Mouse (Mus musculus): ENCODE results near the gene Ezr. TPM values are rescaled to one million over a fixed set of nuclear protein-coding genes. Genes with fewer than 3 reads are reported as not detected.

The Ezr gene
- 289 and 299 TPM in 2 replicates for polyA plus RNA-seq (2015; fragmentation: Nextera tagmentation; extraction: Ambion mirVana)

GRCm38 (mm10) chr17:6782611-6783005, at the start of gene Ezr:
Ezr (minus strand) TSS chr17:6782784.
- under 1% methylated on average over 47 of the region's 52 CpGs for WGBS
- TF ChIP-seq CTCF (IDR thresholded peaks at IDR 0.05; ENCODE audit: low read depth) = no peak
- no peak for TF ChIP-seq EP300 (optimal IDR thresholded peaks at IDR 0.05)
- H3K9ac ChIP-seq (ENCODE audit: low read length) = peak within 1 kb of the TSS; percentile 91
- no peaks in the 10 kb centered on the region for H3K4me1 ChIP-seq (replicated peaks; ENCODE audit: control insufficient read depth, insufficient read depth)
- peak within 1 kb of the TSS; percentile 83 for H3K4me3 ChIP-seq (ENCODE audit: low read depth, low read length)
- ATAC-seq (ENCODE audit: low FRiP score, low TSS enrichment) (peak; percentile 83), DNase-seq (ENCODE audit: low spot score) (peak; percentile 95)
- H3K36me3 ChIP-seq (ENCODE audit: control insufficient read depth, insufficient read depth, low read length) = no peaks in the 10 kb centered on the region
- H3K27ac ChIP-seq (replicated peaks) = peak within 1 kb of the TSS; percentile 97
- H3K9me3 ChIP-seq (ENCODE audit: control insufficient read depth, low read length) = no peaks in the 10 kb centered on the region
- H3K4me2 ChIP-seq (replicated peaks; ENCODE audit: low read depth) = peak within 1 kb of the TSS; percentile 92
- no peaks in the 10 kb centered on the region for H3K27me3 ChIP-seq (ENCODE audit: control insufficient read depth, insufficient read depth, low read length)

GRCm38 (mm10) chr17:6830004-6830592, 47.5 kb upstream of the Ezr start:
- TF ChIP-seq CTCF (IDR thresholded peaks at IDR 0.05; ENCODE audit: low read depth) (no peak), EP300 (optimal IDR thresholded peaks at IDR 0.05) (no peak)
- no peaks in the 10 kb centered on the region for H3K9me3 ChIP-seq (ENCODE audit: control insufficient read depth, low read length)
- ATAC-seq (ENCODE audit: low FRiP score, low TSS enrichment) = no peak
- no peaks in the 10 kb centered on the region for H3K4me1 ChIP-seq (replicated peaks; ENCODE audit: control insufficient read depth, insufficient read depth)
- H3K9ac ChIP-seq (ENCODE audit: low read length) = no peak overlapping the region
- no peaks in the 10 kb centered on the region for H3K27me3 ChIP-seq (ENCODE audit: control insufficient read depth, insufficient read depth, low read length)
- H3K4me2 ChIP-seq (replicated peaks; ENCODE audit: low read depth) = no peak overlapping the region
- DNase-seq (ENCODE audit: low spot score) = no peak
- H3K36me3 ChIP-seq (ENCODE audit: control insufficient read depth, insufficient read depth, low read length) = no peaks in the 10 kb centered on the region
- H3K4me3 ChIP-seq (ENCODE audit: low read depth, low read length) = no peak overlapping the region
- WGBS = 43% methylated on average over 1 of the region's 1 CpGs
- H3K27ac ChIP-seq (replicated peaks) = no peak overlapping the region

- DNase-seq (ENCODE audit: low spot score) (peak; percentile 76), ATAC-seq (ENCODE audit: low FRiP score, low TSS enrichment) (peak; percentile 64)
- Histone ChIP-seq H3K9ac (ENCODE audit: low read length) (peak overlapping the region; percentile 67), H3K27me3 (ENCODE audit: control insufficient read depth, insufficient read depth, low read length) (no peaks in the 10 kb centered on the region), H3K4me1 (replicated peaks; ENCODE audit: control insufficient read depth, insufficient read depth) (no peaks in the 10 kb centered on the region), H3K9me3 (ENCODE audit: control insufficient read depth, low read length) (no peaks in the 10 kb centered on the region), H3K4me3 (ENCODE audit: low read depth, low read length) (peak overlapping the region; percentile 51), H3K27ac (replicated peaks) (peak overlapping the region; percentile 97), H3K4me2 (replicated peaks; ENCODE audit: low read depth) (peak overlapping the region; percentile 63), H3K36me3 (ENCODE audit: control insufficient read depth, insufficient read depth, low read length) (no peaks in the 10 kb centered on the region)
- 0 out of 2 replicates have a peak, but pooled peaks have one; percentile 22 for TF ChIP-seq CTCF (IDR thresholded peaks at IDR 0.05; ENCODE audit: low read depth)
- no peak for TF ChIP-seq EP300 (optimal IDR thresholded peaks at IDR 0.05)
- WGBS = 35% methylated on average over 7 of the region's 7 CpGs
Observed at GRCm38 (mm10) chr17:6828531-6829150, 46.1 kb upstream of the Ezr start.

DNA sequence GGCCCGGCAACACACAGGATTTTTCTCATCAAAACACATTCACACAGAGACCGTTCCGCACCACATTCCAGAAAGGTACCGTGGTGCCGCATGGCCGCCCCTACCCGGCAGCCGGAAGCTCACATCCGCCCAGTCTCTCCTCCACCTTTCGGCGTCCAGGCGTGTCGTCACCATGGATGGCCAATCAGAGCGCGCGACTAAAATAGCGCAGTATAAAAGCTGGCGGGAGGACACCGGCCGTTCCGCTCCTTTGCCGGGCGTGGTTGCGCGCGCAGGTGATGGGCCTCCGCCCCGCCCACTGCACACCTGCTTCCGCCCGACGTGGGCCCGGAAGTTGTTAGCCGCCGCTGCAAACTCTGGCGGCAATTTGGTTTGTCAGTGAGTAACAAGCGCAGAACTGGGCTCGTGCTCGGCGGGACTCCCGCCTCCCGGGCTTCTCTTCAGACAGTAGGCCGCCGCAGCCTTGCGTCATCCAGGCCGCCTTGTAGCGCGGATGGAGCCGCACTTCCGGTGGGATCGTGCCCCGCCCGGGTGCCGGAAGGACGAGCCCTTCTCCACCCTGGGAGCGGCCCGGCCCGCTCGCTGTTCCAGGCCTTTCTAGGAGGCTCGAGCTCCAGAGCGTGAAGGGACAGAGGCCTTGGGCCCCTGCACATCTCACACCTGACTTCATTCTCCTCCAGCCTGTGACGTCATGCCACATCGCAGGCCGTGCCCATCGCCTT, 45.3 kb upstream of the Ezr start:
- Histone ChIP-seq H3K4me1 (replicated peaks; ENCODE audit: control insufficient read depth, insufficient read depth) (no peaks in the 10 kb centered on the region), H3K4me2 (replicated peaks; ENCODE audit: low read depth) (peak overlapping the region; percentile 63), H3K9me3 (ENCODE audit: control insufficient read depth, low read length) (no peaks in the 10 kb centered on the region), H3K9ac (ENCODE audit: low read length) (peak overlapping the region; percentile 67), H3K4me3 (ENCODE audit: low read depth, low read length) (peak overlapping the region; percentile 51), H3K36me3 (ENCODE audit: control insufficient read depth, insufficient read depth, low read length) (no peaks in the 10 kb centered on the region), H3K27ac (replicated peaks) (peak overlapping the region; percentile 97), H3K27me3 (ENCODE audit: control insufficient read depth, insufficient read depth, low read length) (no peaks in the 10 kb centered on the region)
- under 1% methylated on average over 63 of the region's 64 CpGs for WGBS
- ATAC-seq (ENCODE audit: low FRiP score, low TSS enrichment) (peak; percentile 95), DNase-seq (ENCODE audit: low spot score) (peak; percentile 99)
- TF ChIP-seq EP300 (optimal IDR thresholded peaks at IDR 0.05) = peak; percentile 31
- no peak for TF ChIP-seq CTCF (IDR thresholded peaks at IDR 0.05; ENCODE audit: low read depth)

- ATAC-seq (ENCODE audit: low FRiP score, low TSS enrichment) = 0 out of 2 replicates have a peak, but pooled peaks have one; percentile 6
- TF ChIP-seq EP300 (optimal IDR thresholded peaks at IDR 0.05) = no peak
- TF ChIP-seq CTCF (IDR thresholded peaks at IDR 0.05; ENCODE audit: low read depth) = no peak
- Histone ChIP-seq H3K9ac (ENCODE audit: low read length) (peak overlapping the region; percentile 67), H3K4me1 (replicated peaks; ENCODE audit: control insufficient read depth, insufficient read depth) (no peaks in the 10 kb centered on the region), H3K36me3 (ENCODE audit: control insufficient read depth, insufficient read depth, low read length) (no peaks in the 10 kb centered on the region), H3K4me2 (replicated peaks; ENCODE audit: low read depth) (peak overlapping the region; percentile 63), H3K27ac (replicated peaks) (peak overlapping the region; percentile 97), H3K9me3 (ENCODE audit: control insufficient read depth, low read length) (no peaks in the 10 kb centered on the region), H3K27me3 (ENCODE audit: control insufficient read depth, insufficient read depth, low read length) (no peaks in the 10 kb centered on the region), H3K4me3 (ENCODE audit: low read depth, low read length) (peak overlapping the region; percentile 51)
- 20% methylated on average over 10 of the region's 10 CpGs for WGBS
- DNase-seq (ENCODE audit: low spot score) = no peak
Observed at GRCm38 (mm10) chr17:6827159-6827733, 44.7 kb upstream of the Ezr start.

Measured in stomach, postnatal 0 days (tissue).